Mouse (Mus musculus): ENCODE measurements around the gene Armc9.
A peak's percentile ranks its signal among the peaks of the same experiment; 100 is the strongest.

The Armc9 gene

GRCm38 (mm10) chr1:86281781-86282536 is 127.4 kb downstream of the Armc9 start:
- DNase-seq (ENCODE audit: low spot score in 2 of 2) = no peak

- no peak for DNase-seq (ENCODE audit: low spot score in 2 of 2)
Observed at GRCm38 (mm10) chr1:86284101-86284500, 129.5 kb downstream of the Armc9 start.

- no peak for DNase-seq (ENCODE audit: low spot score in 2 of 2)
Observed at GRCm38 (mm10) chr1:86285295-86285694, 130.7 kb downstream of the Armc9 start.

GRCm38 (mm10) chr1:86287473-86287872 is 132.9 kb downstream of the Armc9 start:
- no peak for DNase-seq (ENCODE audit: low spot score in 2 of 2)

GRCm38 (mm10) chr1:86290452-86290851 is 135.9 kb downstream of the Armc9 start:
- no peak for DNase-seq (ENCODE audit: low spot score in 2 of 2)

- DNase-seq (ENCODE audit: low spot score in 2 of 2) = no peak
Observed at GRCm38 (mm10) chr1:86293091-86293490, 138.5 kb downstream of the Armc9 start.

- DNase-seq (ENCODE audit: low spot score in 2 of 2) = no peak
Observed at GRCm38 (mm10) chr1:86293868-86294267, 139.3 kb downstream of the Armc9 start.

GRCm38 (mm10) chr1:86294472-86294871 is 139.9 kb downstream of the Armc9 start:
- no peak for DNase-seq (ENCODE audit: low spot score in 2 of 2)

- DNase-seq (ENCODE audit: low spot score in 2 of 2) = no peak
Observed at GRCm38 (mm10) chr1:86300093-86300492, 145.5 kb downstream of the Armc9 start.

GRCm38 (mm10) chr1:86300731-86301130 is 146.2 kb downstream of the Armc9 start:
- DNase-seq (ENCODE audit: low spot score in 2 of 2) = no peak

GRCm38 (mm10) chr1:86301221-86302091 is 146.9 kb downstream of the Armc9 start:
- DNase-seq (ENCODE audit: low spot score in 2 of 2) = no peak

GRCm38 (mm10) chr1:86302532-86302931 is 148.0 kb downstream of the Armc9 start, which contains the start of gene B3gnt7:
TSS of gene B3gnt7 (plus strand) at chr1:86302832.
- no peak for DNase-seq (ENCODE audit: low spot score in 2 of 2)

GRCm38 (mm10) chr1:86303063-86303872 is 148.7 kb downstream of the Armc9 start:
- DNase-seq (ENCODE audit: low spot score in 2 of 2) = peak; percentile 74 to 79

GRCm38 (mm10) chr1:86303873-86304250 is 149.3 kb downstream of the Armc9 start:
- DNase-seq (ENCODE audit: low spot score in 2 of 2) = no peak

GRCm38 (mm10) chr1:86306686-86307085 is 152.1 kb downstream of the Armc9 start:
- DNase-seq (ENCODE audit: low spot score in 2 of 2) = no peak

- no peak for DNase-seq (ENCODE audit: low spot score in 2 of 2)
Observed at GRCm38 (mm10) chr1:86307177-86307762, 152.7 kb downstream of the Armc9 start.

GRCm38 (mm10) chr1:86307871-86308641 is 153.5 kb downstream of the Armc9 start:
- DNase-seq (ENCODE audit: low spot score in 2 of 2) = no peak

GRCm38 (mm10) chr1:86309270-86309833 is 154.8 kb downstream of the Armc9 start:
- DNase-seq (ENCODE audit: low spot score in 2 of 2) = no peak

- no peak for DNase-seq (ENCODE audit: low spot score in 2 of 2)
Observed at GRCm38 (mm10) chr1:86310536-86311310, 156.1 kb downstream of the Armc9 start.
